Mouse (Mus musculus) naive thymus-derived CD4-positive, alpha-beta T cell, adult 2 months (primary cell): ENCODE results near the gene Bet1l.
A peak's percentile ranks its signal among the peaks of the same experiment; 100 is the strongest.

Experiments used
- DNase-seq: peaks from one replicate; pipeline ENCODE4 v3.0.0-alpha.2; 2011; ENCODE audit warnings: low read depth

Gene Bet1l

GRCm38 (mm10) chr7:140856785-140857549, 410 bp downstream of the Bet1l start, which contains the start of gene Ric8a:
Gene Ric8a, plus strand, starts transcription at chr7:140856957.
- peak; percentile 82 for DNase-seq

- peak; percentile 77 for DNase-seq
Observed at GRCm38 (mm10) chr7:140855860-140856784, 1.3 kb downstream of the Bet1l start, which contains the start of gene Gm45785. Gene Gm45785, minus strand, starts transcription at chr7:140856331.

GRCm38 (mm10) chr7:140855181-140855580, 2.2 kb downstream of the Bet1l start:
- DNase-seq = no peak

- no peak for DNase-seq
Observed at GRCm38 (mm10) chr7:140854483-140854882, 2.9 kb downstream of the Bet1l start.

GRCm38 (mm10) chr7:140853386-140853785, 4.0 kb downstream of the Bet1l start:
- no peak for DNase-seq

- DNase-seq = no peak
Observed at GRCm38 (mm10) chr7:140851916-140852315, 5.5 kb downstream of the Bet1l start.

- DNase-seq = no peak
Observed at GRCm38 (mm10) chr7:140848591-140848990, 8.8 kb downstream of the Bet1l start.

GRCm38 (mm10) chr7:140847755-140848580, 9.4 kb downstream of the Bet1l start, which contains the start of gene Odf3:
Gene Odf3, plus strand, starts transcription at chr7:140847805.
- DNase-seq = no peak

GRCm38 (mm10) chr7:140846676-140847075, 10.7 kb downstream of the Bet1l start:
- no peak for DNase-seq

- DNase-seq = no peak
Observed at GRCm38 (mm10) chr7:140845683-140846082, 11.7 kb downstream of the Bet1l start.

- peak; percentile 93 for DNase-seq
Observed at GRCm38 (mm10) chr7:140844905-140845665, 12.3 kb downstream of the Bet1l start, which contains the start of gene Scgb1c1. Gene Scgb1c1, plus strand, starts transcription at chr7:140845547.

GRCm38 (mm10) chr7:140843806-140844205, 13.6 kb downstream of the Bet1l start:
- DNase-seq = no peak

- no peak for DNase-seq
Observed at GRCm38 (mm10) chr7:140840750-140841735, 16.3 kb downstream of the Bet1l start.

- DNase-seq = no peak
Observed at GRCm38 (mm10) chr7:140839556-140839955, 17.8 kb downstream of the Bet1l start.

GRCm38 (mm10) chr7:140836243-140837115, 20.9 kb downstream of the Bet1l start:
- DNase-seq = no peak

- DNase-seq = no peak
Observed at GRCm38 (mm10) chr7:140835758-140836087, 21.7 kb downstream of the Bet1l start.

GRCm38 (mm10) chr7:140834968-140835757, 22.2 kb downstream of the Bet1l start, which contains the start of gene Urah:
Gene Urah, plus strand, starts transcription at chr7:140835018.
- DNase-seq = no peak

GRCm38 (mm10) chr7:140833341-140833740, 24.0 kb downstream of the Bet1l start:
- no peak for DNase-seq
